Mouse (Mus musculus): Measurements from ENCODE around the gene Klhl2. TPM values are rescaled to one million over a fixed set of nuclear protein-coding genes. Genes with fewer than 3 reads are reported as not detected.

Klhl2 gene
- total RNA-seq, 2 experiments from 2014 or later = 153 to 175 TPM

GRCm38 (mm10) chr8:64728156-64728555 is 121.7 kb downstream of the Klhl2 start:
- intact Hi-C loops (cut with DNase I) = no loop called here
- DNase-seq (ENCODE audit: low spot score in 2 of 2) = no peak

DNA sequence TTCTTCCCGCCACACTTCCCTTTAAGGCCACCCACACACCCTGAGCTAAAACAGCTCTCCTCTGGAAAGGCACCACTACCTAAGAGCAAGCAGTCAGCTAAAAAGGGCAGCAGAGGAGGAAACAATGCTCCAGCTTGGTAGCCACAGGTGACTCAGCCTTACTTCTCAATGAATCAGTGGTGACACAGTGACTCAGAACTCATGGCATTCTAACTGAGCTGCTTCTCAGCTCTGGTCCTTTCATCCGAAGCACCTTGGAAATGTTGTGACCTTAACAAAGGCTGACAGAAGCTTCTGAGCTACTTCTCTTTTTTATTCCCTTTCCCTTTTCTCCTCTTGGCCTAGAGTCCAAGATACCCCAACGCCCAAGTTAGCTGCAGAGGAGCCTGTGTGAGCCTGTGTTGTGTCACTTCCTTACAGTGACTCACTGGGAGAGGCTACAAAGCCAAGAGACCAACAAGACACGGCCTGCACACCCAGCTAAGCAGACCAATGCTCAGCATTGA is 123.6 kb downstream of the Klhl2 start:
- peak in 1 of 2 experiments; percentile 72 for DNase-seq (ENCODE audit: low spot score in 2 of 2)
- intact Hi-C loops (cut with DNase I) = no loop called here

DNA sequence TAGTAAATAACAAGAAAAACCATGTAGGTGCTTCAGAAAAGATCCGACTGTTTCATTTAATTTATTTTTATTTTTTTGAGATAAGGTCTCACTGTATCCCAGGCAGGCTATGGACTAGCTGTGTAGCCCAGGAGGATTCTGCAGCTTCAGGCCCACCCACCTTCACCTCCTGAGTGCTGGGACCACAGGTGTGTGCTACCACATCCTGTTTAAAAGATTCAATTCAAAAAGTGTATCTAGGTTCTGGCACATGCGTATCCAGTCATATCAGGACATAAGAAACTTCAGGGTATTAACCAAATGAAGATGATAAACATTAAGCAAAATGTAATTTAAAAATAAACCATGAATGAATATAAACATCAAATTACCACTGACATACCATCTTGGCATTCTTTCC is 126.6 kb downstream of the Klhl2 start:
- no peak for DNase-seq (ENCODE audit: low spot score in 2 of 2)

GRCm38 (mm10) chr8:64717868-64718267 is 131.9 kb downstream of the Klhl2 start:
- no peak for DNase-seq (ENCODE audit: low spot score in 2 of 2)
- intact Hi-C loops (cut with DNase I) = no loop called here

More for the DNA sequence above, 126.6 kb downstream of the Klhl2 start:
- intact Hi-C loops (cut with DNase I) = no loop called here

DNA sequence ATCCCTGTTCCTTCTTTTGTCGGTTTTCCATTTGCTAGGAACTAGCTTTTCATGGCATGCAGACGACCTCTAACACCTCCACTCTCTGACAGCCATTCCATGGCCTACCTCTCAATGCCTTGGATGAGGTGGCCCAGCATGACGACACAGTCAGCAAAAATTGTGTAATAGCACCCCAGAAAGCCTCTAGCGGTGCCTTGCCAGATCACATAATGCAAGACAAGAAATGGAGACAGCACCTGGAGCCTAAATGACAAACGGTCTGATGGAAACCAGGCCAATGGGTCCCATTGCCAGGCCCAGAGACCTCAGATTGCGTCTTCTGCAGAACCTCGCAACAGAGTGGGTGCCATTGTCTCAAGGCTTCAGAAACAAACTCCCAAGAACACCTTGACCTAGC is 137.3 kb downstream of the Klhl2 start:
- no peak for DNase-seq (ENCODE audit: low spot score in 2 of 2)
- intact Hi-C loops (cut with DNase I) = no loop called here

GRCm38 (mm10) chr8:64711544-64711943 is 138.3 kb downstream of the Klhl2 start:
- DNase-seq (ENCODE audit: low spot score in 2 of 2) = no peak
- intact Hi-C loops (cut with DNase I) = no loop called here

DNA sequence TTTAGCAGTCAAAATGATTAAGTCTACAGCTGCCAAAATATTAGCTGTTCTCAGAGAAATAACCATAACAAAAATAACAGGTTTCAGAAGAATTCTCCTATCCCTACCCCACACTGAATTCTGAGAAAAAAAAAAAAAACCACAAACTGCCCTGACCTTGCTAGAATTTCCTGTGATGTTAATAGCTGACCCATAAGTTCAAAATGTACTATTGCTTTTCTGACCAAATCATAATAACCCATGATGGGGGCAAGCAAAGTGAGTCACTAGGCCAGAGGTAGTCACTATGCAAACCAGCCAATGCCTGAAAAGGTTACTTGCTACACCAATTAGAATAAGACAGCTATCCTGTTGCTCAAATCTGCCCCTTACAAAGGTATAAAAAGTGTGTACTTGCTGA is 142.3 kb downstream of the Klhl2 start:
- no peak for DNase-seq (ENCODE audit: low spot score in 2 of 2)
- intact Hi-C loops (cut with DNase I) = no loop called here

DNA sequence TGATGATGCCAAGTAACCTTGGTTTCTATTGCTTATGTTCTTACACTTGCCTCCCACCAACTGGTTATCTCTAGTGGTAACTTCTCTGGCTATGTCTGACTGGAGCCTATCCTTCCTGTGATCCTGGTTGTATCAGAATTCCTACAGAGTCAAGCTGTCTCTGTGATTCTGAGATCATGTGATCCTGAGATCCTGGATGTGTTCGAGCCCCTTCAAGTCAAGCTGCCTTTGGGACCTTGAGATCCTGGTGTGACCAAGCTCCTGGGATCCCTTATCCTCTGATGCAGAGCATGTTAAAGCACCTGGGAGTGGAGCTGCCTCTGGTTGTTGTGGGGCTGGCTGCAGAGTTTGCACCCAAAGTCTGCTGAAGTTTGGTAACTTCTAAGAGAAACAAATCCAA is 146.6 kb downstream of the Klhl2 start:
- no peak for DNase-seq (ENCODE audit: low spot score in 2 of 2)
- intact Hi-C loops (cut with DNase I) = no loop called here

- peak; percentile 89 to 94 for DNase-seq (ENCODE audit: low spot score in 2 of 2)
- intact Hi-C loops (cut with DNase I) = loop anchor here (1.0 kb wide), 1 partner anchor 73 kb away; no protein-coding TSS in a partner anchor
Measured at GRCm38 (mm10) chr8:64692651-64693201, 157.1 kb downstream of the Klhl2 start, which contains the start of gene Cpe. Cpe (minus strand) TSS chr8:64693054.

DNA sequence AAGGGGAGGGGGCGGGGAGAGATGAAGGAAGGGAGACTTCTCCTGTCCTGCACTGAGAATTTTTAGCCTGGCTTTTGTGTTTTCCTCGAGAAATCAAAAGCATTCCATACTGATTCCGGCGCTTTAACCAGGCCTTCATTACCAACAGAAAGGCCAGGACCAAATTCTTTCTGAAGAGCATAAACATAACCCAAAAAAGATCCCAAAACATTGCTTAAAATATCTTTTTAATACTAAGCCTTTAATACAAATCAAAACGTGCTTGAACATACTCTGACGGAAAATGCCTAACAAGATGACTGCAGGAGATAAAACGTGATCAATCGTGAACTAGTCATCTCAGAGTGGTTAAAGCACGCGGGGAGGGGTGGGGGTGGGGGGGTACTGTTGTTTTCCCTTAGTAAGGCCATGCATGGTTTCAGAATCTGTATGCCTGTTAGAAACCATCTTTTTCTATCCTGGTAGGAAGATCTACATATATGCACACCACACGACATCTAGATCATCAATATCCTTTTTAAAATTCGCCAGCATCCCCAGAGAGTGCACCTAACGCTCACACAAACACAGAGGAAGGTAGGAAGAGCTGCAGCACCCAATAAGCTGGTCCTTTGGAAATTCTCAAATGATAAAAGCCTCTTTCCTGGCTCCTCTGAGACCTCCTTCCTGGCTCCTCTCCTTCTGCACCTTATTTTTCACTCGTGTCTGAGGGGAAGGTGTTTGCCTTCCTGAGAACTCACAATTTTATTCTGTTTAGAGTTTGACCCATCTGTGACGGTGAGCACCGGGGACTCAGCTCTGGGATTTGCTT is 158.0 kb downstream of the Klhl2 start:
- DNase-seq (ENCODE audit: low spot score in 2 of 2) = peak in 1 of 2 experiments; percentile 52

DNA sequence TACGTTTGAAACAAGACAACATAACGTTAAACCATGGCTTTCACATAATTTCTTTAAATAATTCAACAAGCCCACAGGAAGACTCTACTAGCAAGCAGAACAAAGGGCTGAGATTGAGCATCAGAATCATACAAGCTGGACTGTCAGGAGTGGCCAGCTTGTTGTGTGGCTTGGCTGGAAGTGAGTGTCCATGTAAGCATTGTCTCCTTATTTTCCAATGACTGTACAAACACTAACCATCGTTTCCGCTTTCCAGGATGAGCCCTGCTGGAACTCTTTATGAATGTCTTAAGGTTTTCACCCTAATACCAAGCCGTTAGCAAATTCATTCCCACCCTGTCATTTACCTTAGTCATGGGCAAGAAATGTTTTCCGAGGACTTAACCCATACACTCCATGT is 159.0 kb downstream of the Klhl2 start:
- intact Hi-C loops (cut with DNase I) = no loop called here
- peak in 1 of 2 experiments; percentile 23 for DNase-seq (ENCODE audit: low spot score in 2 of 2)

More for the DNA sequence above, 158.0 kb downstream of the Klhl2 start:
- intact Hi-C loops (cut with DNase I) = loop anchor here (1.0 kb wide), 1 partner anchor 72 kb away; no protein-coding TSS in a partner anchor

DNA sequence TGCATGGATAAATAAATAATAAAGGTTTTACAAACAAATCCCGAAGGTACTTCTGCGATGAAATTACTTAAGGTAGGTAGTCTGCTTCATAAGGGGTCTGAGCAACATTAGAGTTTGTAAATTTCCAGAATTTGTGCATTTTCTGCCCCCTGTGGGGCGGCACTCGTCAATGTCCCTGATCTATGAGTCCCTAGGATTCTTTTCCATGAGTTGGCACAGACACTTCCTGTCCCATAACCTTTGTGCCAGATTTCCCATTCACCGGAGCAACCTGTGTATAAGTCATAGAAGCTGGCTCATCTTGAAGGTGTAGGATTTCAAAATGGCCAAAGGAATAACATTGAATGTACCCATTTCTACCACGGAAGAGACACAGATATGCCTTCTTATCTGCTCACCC is 159.5 kb downstream of the Klhl2 start:
- peak in 1 of 2 experiments; percentile 25 for DNase-seq (ENCODE audit: low spot score in 2 of 2)
- intact Hi-C loops (cut with DNase I) = no loop called here

Other genes starting within 250 kb of the Klhl2 start
- 1,000 to 10,000 TPM; 2,305 to 2,540 TPM for gene Cpe, start 157.0 kb downstream of the Klhl2 start, total RNA-seq (2021)
- gene Msmo1, start 116.2 kb downstream of the Klhl2 start, total RNA-seq (2021) = 10 to 100 TPM; 92.2 to 98.4 TPM
- gene Tmem192, start 97.2 kb upstream of the Klhl2 start, total RNA-seq (2021) = 10 to 100 TPM; 20.7 to 24.9 TPM
- not detected for gene Trim75, start 137.8 kb upstream of the Klhl2 start, total RNA-seq (2021)
- not detected for gene Trim61, start 168.5 kb upstream of the Klhl2 start, total RNA-seq (2021)
- not detected for gene Trim60, start 168.6 kb upstream of the Klhl2 start, total RNA-seq (2021)
- gene Apela, start 187.3 kb upstream of the Klhl2 start, total RNA-seq (2021) = not detected
- gene Gm10663, start 225.0 kb upstream of the Klhl2 start, total RNA-seq (2021) = not detected